Mouse (Mus musculus) frontal cortex, postnatal 25 days (tissue): ENCODE results near the gene Rif1.

Experiments
- DNase-seq, 2 experiments: peaks; one replicate each; pipeline ENCODE4 v3.0.0; 2022; ENCODE audit warnings: low spot score in 2 of 2

Gene Rif1

DNA sequence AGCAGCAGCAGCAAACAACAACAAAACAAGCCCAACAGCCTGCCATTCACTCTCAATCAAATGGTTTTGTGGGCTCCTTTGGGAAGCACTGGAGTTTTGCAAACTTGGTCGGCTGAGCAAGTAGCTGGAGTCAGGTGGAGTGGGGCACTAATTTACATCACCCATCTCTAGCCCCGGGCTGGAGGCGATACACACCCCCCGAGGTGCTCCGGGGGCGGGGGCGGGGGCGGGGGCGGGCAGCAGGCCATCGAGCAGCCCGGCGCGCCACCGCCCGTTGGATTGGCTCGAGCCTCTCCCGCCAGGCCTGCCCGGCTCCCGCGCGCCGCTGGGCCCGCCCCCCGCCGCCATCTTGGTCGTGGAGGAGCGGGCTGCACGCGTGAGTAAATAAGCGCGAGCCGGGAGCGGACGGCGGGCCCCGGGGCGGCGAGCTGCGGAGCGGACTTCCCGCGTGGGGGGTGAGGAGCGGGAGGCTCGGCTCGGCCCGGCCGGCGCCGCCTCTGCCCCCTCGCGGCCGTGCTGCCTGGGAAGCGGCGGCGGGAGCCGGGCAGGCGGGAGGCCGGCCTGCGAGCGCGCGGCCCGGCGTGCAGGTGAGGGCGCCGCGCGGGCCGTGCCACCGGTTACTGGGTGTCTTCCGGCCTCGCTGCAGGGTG lies at the start of gene Rif1:
Gene Rif1 (plus strand): TSS at position 342 of the 650 bp plus-strand sequence.
- DNase-seq, result peak; percentile 50 to 63

DNA sequence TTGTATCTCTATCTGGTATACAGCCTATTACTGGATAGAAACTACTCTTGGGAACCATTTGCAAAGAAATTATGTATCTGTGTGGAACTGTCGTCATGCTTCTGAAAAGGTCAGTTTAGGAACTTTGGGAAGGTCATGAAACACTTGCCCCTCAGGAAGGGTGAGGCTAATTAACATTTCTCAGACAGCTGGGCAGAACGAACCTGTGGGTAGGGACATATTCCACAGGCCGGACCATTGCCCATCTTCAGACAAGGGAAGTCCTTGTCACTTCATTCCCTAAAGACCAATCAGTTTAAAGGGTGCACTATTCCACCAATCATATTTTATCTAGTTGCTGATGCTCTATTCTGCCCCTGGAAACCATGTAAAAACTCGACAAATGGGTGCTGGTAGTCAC lies 45.6 kb upstream of the Rif1 start:
- DNase-seq, result no peak

DNA sequence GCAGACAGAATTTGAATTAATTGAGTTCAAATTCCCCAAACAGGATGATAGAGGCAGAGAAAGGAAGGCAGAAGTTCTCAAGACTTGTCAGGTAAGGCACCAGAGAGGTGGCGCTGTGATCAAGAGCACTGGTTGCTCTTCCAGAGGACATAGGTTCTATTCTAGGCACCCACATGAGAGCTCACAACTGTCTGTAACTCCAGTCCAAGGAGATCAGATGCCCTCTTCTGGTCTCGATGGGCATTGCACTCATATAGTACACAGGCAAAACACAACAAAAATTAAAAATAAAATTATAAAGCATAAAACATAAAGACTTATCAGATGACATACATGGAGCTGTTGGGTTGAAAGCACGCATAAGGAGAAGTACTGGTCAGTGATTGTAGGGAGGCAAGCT lies 43.2 kb upstream of the Rif1 start:
- DNase-seq, result no peak

DNA sequence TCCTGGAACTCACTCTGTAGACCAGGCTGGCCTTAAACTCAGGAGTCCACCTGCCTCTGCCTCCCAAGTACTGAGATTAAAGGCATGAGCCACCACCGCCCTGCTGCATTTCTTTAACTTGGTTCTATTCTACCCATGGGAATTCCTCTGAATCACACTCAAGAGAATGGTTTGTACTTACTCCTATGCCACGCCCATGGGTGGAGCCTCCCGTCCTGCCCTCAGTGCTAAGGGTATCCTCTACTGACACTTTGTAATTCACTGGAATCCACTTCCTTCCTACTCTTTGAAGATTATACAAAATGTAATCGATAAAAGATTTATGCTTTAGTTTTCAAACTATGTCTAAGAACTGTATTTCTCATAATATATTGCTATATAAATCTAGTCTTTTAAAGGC lies 41.1 kb upstream of the Rif1 start:
- no peak for DNase-seq

DNA sequence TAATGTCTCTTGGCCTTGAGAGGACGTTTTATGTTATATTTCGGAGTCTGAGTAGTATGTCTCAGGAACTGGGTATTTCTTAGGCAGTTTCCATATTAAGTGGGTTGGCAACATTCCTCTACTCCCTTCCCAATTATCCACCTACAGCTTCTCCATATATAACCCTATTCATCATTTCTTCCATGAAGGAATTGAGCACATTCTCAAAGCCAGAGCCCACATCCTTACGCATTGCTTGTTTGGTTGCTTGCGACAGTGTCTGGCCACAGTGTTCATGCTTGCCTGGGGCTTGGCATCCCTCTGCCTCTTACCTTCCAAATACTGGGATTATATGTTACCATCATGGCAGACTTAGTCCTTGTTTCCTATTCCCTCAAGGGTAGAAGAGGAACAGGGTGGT lies 38.0 kb upstream of the Rif1 start:
- no peak for DNase-seq

DNA sequence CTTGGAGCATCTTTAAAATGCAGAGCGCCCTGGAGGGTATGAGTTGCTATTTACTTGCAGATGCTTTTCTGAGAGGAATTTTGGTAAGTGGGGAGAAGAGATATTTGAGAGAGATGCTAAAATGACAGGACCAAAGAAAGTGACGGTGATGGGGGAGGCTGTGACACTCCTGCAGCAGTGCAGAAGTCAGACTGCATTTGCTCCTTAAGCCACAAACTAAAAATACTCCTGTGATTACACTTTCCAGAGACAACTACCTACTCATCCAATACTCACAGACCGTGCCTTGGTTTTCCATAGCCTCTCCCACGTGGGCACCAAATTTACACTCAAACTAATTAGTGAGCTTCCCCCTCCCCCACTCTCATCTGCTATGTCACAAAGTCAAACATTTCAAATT lies 37.5 kb upstream of the Rif1 start:
- no peak for DNase-seq

DNA sequence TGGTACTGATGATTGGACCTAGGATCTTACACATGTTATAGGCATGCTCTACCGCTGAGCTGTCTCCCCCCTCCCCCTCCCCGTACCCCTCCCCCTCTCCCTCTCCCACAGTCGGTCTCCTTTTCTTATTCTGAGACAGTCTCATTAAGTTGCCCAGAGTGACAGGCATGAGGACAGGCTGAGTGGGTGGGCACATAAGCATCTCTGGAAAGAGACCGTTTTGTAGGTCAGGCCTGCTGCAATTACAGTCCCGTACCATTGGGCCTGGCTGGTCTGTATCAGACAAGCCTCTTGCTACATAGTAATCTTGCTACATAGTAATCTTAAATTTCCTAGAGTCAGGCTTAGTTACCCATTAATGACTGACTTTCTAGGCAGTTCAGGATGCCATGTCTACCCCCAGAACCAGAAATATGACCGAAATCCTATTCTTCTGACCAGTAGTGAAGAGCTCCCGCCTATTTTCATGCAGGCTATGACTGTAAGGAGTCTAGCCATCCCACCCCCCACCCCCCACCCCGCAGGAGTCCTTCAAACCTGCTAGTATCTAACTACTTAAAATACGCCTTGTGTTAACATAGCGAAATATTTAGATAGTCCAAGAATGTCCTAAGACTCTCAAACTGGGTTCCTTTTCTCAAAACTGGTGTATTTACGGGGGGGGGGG lies 35.6 kb upstream of the Rif1 start:
- no peak for DNase-seq

DNA sequence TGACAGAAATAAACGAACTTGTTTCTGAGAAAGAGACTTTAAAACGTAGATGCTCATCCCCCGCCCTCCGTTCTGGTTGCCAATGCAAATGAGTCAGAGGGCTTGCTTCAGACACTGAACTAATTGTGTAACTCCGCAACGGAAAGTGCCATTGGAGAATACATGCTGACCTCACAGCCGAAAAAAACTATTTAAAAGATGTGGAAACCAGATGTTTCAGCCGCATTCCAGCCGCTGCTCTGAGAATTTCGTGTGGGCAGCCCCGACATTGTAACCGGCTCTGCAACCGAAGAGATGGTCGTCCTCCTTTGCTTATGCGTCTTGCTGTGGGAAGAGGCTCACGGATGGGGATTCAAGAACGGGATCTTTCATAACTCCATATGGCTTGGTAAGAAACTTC lies 34.8 kb upstream of the Rif1 start, which contains the start of gene Tnfaip6:
Gene Tnfaip6 (plus strand): TSS at position 128 of the 400 bp plus-strand sequence.
- DNase-seq, result peak in 1 of 2 experiments; percentile 21

DNA sequence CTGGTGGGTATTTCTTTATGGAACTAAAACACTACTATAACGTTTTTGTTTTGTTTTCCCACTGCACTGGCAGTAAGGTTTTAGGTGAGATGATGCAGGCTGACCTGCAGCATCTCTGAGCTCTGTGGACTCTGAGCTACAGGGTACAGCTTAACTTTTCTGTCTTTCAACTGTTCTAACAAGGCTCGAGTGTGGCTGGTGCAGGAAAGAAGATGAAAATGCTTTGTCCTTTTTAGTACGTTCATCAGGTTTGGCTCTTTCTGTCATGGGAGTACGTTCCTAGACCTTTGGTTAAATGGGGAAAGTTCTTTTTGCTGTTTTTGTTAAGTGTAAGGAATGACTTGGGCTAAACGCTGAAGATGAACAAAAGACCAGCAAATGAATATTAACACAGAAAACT lies 34.1 kb upstream of the Rif1 start:
- DNase-seq, result no peak

DNA sequence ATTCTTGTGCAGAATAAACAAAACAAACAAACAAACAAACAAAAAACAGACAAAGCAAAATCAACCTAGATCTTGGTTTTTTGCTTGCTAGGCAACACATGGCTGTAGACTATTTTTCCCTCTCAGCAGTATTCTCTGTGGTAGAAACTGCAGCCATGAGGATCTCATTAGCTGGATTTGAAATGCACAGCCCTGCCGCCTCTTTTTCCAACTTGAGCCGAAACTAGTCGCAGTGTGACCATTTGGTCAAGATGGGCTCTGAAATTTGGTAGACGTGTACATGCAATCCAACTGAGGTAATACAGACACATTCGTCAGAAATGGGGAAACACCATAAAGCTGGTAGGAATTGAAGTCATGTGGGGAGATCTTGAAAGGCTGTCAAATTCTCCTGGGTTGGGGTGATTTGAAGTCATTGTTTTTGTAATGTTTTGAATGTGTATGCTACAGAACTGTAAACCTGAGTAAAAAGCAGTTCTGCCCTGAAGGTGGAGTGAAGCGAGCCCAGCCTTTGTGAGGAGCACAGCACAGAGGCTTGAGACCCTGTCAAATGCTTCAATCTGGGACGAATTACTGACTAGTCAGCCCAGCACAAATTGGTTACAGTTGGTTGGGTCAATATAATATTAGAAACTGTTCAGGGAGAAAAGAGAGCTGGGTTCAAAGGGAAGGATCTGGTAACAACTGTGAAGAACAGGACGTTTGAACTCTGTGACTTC lies 33.4 kb upstream of the Rif1 start:
- DNase-seq, result no peak

DNA sequence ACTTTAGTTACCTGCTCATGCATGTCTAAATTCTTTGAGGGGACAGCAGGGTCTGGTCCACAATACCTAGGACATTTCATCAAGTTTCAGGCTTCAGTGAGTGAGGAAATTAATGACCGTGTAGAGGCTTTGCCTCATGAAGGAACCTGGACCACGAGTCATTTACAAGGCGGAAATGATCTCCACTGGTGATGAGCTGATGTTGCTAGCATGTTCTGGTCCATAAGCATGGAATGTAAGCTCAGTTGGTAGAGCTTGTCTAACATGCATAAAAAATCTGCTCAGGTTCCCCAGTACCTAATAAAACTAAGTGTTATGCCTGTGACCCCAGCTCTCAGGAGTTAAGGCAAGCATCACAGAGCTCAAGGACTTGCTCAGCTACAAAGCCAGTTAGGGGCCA lies 30.5 kb upstream of the Rif1 start:
- no peak for DNase-seq

DNA sequence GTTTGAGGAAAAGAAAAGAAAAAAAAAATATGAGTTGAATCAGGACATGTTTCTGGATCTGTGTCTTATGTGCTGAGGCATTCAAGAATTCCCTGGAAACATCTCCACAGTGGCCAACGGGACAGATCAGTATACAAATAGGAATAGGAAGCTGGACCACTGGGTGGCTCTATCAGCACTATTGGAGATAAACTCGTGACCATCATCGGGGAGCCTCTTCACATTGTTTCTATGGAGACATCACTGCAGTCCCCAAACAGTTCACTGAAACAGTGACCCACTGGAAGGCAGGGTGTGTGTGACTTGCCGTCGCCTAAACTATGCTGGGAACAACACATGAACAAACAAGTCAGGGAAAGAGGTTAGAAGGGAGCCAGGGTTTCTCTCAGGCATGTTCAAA lies 29.9 kb upstream of the Rif1 start:
- no peak for DNase-seq

DNA sequence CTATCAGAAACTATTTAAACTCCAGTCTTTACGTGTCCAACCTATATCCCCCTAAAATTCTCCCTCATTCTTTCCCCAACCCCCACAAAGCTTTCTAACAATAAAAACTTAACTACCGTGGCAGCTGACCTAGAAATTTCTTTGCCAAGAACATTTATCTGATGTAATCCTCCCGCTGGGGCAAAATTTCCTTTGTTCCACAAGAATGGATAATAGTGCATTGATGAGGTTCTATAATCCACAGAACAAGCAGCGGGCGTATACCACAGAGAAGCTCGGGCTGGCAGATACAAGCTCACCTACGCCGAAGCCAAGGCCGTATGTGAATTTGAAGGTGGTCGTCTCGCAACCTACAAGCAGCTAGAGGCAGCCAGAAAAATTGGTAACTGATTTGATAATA lies 29.1 kb upstream of the Rif1 start:
- no peak for DNase-seq

DNA sequence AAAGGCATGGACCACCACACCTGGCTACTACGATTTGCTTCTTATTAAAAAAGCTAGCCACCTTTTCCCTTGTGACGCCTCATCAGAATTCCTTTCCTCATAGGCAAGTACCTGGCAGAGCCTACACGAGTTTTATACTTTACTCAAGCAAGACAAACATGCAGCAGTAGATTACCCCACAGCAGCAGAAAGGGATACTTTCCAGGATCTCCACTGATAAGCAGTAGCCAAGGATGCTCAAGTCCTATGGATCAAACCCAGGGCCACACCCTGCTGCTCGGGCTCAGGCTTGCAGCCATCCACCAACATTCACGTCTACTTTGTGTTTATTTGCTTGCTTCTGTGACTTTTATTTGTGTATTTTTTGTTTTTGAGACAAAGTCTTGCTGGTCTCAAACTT lies 26.6 kb upstream of the Rif1 start:
- no peak for DNase-seq

DNA sequence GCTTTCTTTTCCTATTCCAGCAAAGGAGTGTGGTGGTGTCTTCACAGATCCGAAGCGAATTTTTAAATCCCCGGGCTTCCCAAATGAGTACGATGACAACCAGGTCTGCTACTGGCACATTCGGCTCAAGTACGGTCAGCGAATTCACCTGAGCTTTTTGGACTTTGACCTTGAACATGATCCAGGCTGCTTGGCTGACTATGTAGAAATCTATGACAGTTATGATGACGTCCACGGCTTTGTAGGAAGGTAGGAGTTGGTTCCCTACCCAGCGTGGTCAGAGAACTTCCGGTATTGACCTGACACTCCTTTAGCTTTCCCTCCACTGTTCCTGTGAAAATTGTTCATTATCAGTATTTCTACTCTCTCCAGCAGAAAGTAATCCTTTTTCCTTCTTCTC lies 21.8 kb upstream of the Rif1 start:
- DNase-seq, result no peak

DNA sequence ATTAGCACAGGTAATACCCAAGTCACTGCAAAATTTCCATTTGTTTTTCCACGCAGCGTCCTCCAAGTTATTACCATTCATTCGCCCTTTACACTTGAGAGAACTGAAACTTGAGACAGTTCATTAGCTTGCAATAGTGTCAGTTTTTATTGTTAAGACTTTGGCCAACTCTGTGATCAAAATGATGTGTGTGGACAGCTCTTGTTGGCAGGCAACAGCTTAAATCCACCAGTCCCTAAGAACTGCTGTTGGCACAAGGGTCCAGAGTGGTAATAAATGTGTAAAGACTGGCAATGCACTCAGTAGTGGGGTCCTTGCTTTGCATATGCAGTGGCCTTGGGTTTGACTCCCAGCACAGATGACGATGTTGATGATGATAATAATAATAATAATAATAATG lies 20.3 kb upstream of the Rif1 start:
- no peak for DNase-seq

DNA sequence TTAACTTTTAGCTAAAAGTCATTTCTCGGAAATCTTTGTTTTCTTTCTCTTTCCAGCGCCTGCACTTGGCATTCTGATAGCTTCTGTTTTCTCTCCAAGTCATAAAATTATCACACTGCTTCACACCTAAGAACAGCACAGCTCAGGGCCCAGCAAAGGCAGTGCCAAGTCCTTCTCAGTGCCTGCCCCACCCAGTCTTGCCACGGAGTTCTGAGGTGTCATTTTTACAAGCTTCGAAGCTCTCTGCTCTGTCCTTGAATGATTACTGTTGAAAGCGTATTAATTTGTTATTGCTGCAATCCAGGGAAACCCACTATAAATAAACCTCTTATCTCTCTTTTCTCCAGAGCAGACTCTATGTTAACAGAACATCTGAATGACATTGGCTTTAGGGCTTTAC lies 19.1 kb upstream of the Rif1 start:
- no peak for DNase-seq

DNA sequence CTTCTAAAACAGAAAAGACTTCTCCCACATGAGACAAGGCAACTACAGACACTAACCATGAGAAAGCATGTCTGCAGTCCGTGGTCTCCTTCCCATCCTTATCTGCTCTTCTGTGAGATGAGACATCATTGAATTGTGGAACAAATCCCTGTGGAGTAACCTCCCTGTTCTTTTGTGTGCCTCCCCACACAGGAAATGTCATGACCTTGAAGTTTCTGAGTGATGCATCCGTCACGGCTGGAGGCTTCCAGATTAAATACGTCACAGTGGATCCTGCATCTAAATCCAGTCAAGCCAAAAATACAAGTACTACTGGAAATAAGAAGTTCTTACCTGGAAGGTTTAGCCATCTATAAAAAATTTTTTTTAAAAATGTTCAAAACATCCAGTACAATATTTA lies 17.0 kb upstream of the Rif1 start:
- no peak for DNase-seq

DNA sequence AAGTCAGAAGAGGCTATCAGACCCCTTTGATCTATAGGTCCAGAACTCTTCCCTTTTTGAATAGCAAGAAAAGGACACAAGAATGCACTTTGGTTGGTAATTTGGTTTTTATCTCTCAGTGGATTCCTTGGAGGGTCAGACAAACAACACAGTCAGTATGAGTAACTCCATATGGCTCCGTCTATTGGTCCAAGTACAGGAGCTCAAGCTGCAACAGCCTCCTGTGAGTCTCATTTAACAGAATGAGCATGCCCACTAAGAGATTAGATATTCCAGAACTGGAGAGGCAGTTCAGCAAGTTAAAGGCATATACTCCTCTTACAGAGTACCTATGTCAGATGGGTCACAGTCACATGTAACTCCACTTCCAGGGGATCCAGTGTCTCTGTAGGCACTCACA lies 15.5 kb upstream of the Rif1 start:
- DNase-seq, result no peak

DNA sequence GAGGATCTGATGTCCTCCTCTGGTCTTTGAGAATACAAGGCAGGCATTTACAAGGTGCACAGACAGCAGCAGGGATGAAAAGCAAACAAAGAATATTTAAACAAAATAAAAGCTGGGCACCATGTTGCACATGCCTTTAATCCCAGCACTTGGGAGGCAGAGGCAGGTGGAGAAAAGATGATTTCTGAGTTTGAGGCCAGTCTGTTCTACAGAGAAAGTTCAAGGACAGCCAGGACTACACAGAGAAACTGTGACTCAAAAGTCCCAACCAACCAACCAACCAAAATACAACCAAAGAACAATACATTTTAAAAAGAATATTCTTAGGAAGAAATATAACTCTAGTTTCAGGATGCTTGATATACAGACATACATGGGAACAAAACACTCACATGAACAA lies 15.0 kb upstream of the Rif1 start:
- DNase-seq, result no peak

DNA sequence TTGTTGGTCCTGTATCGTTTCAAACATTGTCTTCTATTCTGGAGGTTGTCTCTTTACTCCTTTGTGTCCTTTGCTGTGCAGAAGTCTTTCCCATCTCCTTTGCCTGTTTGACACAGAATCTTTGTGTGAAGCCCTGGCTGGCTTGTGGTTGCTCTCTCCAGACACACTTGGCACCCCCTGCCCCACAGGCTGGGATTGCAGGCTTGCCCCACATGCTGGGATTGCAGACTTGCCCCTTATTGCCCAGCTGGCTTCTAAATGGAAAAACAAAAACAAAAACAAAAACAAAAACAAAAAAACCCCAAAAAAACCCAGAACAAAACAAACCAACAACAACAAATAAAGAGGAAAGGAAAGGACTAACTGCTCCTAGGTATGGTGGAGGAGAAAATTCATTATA lies 4.0 kb upstream of the Rif1 start:
- no peak for DNase-seq

DNA sequence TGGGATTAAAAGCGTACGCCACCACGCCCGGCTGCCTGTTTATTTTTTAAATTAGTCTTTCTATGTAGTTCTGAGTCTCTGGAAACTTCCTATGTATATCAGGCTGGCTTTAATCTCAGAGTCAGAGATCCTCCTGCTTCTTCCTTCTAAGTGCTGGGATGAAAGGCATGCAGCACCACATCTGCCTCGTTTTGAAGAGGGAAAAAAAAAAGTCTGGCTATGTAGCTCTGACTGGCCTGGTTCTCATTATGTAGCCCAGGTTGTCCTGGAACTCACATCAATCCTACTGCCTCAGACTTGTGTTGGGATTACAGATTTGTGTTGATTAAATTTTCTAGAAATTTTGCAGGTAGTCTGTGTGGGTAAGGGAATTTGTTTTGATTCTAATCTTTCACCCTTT lies 1.8 kb upstream of the Rif1 start:
- no peak for DNase-seq
